Mouse (Mus musculus): ENCODE results near the gene Mum1l1. TPM values are rescaled to one million over a fixed set of nuclear protein-coding genes. Genes with fewer than 3 reads are reported as not detected.

Mum1l1 gene
- polyA plus RNA-seq, 1 experiment from 2014 or later = 23.3 TPM

GRCm38 (mm10) chrX:139231143-139231542 lies 21.3 kb downstream of the Mum1l1 start:
- peak; percentile 23 for DNase-seq (ENCODE audit: extremely low spot score, low spot score)
- H3K4me3 ChIP-seq = no peak overlapping the region; the same call in 1 of the 2 replicates
- WGBS = 33% methylated on average over 9 of the region's 9 CpGs

DNA sequence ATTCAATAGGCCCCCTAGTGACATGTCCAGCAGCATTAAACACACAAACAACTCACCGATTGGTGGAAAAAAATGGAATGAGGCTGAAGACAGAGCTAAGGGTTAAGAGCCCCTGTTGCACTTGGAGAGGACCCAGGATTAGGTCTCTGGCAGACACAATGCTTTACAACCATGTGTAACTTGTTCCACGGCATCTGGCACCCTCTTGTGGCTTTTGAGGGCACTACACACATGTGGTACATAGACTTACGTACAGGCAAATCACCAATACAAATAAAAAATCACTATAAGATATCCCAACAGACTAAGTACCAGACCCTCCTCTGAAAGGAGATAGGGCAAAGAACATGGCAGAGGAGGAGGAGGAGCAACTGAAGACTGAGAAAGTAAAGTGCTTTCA lies 37.5 kb downstream of the Mum1l1 start:
- Histone ChIP-seq H3K36me3 (replicated peaks) (no peaks in the 10 kb centered on the region), H3K4me3 (no peak overlapping the region), H3K9me3 (no peaks in the 10 kb centered on the region), H3K4me1 (no peaks in the 10 kb centered on the region), H3K27ac (no peak overlapping the region), H3K27me3 (ENCODE audit: poor library complexity, severe bottlenecking) (no peaks in the 10 kb centered on the region)
- DNase-seq (ENCODE audit: extremely low spot score, low spot score) = no peak
- WGBS = 78% methylated on average over 3 of the region's 3 CpGs

More at GRCm38 (mm10) chrX:139231143-139231542, 21.3 kb downstream of the Mum1l1 start:
- Histone ChIP-seq H3K9me3 (no peaks in the 10 kb centered on the region), H3K36me3 (replicated peaks) (peaks cover 27% of the 10 kb centered on the region), H3K27ac (no peak overlapping the region), H3K27me3 (ENCODE audit: poor library complexity, severe bottlenecking) (peaks cover 6% of the 10 kb centered on the region), H3K4me1 (no peaks in the 10 kb centered on the region)

DNA sequence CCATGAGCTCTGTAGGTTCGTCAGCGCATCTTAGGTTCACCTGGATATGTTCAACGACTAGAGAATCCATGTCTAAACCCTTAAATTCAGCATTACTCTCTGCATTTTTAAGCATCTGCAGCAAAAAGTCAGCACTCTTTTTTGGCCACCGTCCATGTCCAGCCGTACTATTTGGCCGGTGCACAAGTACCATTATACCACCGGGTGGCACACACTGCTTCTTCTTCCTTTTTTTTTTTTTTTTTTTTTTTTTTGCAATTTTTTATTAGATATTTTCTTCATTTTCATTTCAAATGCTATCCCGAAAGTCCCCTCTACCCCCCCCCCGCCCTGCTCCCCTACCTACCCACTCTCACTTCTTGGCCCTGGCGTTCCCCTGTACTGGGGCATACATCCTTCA lies 47.2 kb downstream of the Mum1l1 start:
- H3K27me3 ChIP-seq (ENCODE audit: poor library complexity, severe bottlenecking) = peaks cover 5% of the 10 kb centered on the region; the same call in 1 of the 2 replicates
- no peaks in the 10 kb centered on the region for H3K4me1 ChIP-seq
- WGBS = 96% methylated on average over 10 of the region's 10 CpGs
- no peak overlapping the region for H3K27ac ChIP-seq
- no peak overlapping the region for H3K4me3 ChIP-seq
- no peaks in the 10 kb centered on the region for H3K9me3 ChIP-seq
- DNase-seq (ENCODE audit: extremely low spot score, low spot score) = no peak
- H3K36me3 ChIP-seq (replicated peaks) = no peaks in the 10 kb centered on the region

GRCm38 (mm10) chrX:139281966-139282365 lies 72.1 kb downstream of the Mum1l1 start:
- H3K4me1 ChIP-seq = no peaks in the 10 kb centered on the region
- 89% methylated on average over 4 of the region's 4 CpGs for WGBS
- H3K27ac ChIP-seq = no peak overlapping the region
- H3K9me3 ChIP-seq = no peaks in the 10 kb centered on the region
- DNase-seq (ENCODE audit: extremely low spot score, low spot score) = no peak
- H3K27me3 ChIP-seq (ENCODE audit: poor library complexity, severe bottlenecking) = peaks cover 25% of the 10 kb centered on the region
- no peak overlapping the region for H3K4me3 ChIP-seq
- H3K36me3 ChIP-seq (replicated peaks) = no peaks in the 10 kb centered on the region

Other genes starting within 250 kb of the Mum1l1 start
- gene Serpina7, start 124.8 kb upstream of the Mum1l1 start, polyA plus RNA-seq (2016; fragmentation: Nextera tagmentation; extraction: Ambion mirVana) = not detected in 2 replicates
- not detected in 2 replicates for gene 4930513O06Rik, start 123.8 kb upstream of the Mum1l1 start, polyA plus RNA-seq (2016; fragmentation: Nextera tagmentation; extraction: Ambion mirVana)
- not detected in 2 replicates for gene 4933428M09Rik, start 30.8 kb upstream of the Mum1l1 start, polyA plus RNA-seq (2016; fragmentation: Nextera tagmentation; extraction: Ambion mirVana)
- not detected in 2 replicates for gene Trap1a, start 123.6 kb downstream of the Mum1l1 start, polyA plus RNA-seq (2016; fragmentation: Nextera tagmentation; extraction: Ambion mirVana)